Mouse (Mus musculus) spleen, embryonic (tissue): ENCODE measurements around the gene Ciita.

ENCODE experiments used
- CTCF ChIA-PET: fragments of 350-600 bp; sonication (Branson Sonifier 250); formaldehyde crosslinking; loops from one replicate; lab custom pipeline; 2022; lab: Charles Lee

The Ciita gene

GRCm38 (mm10) chr16:10515953-10516572 is 36.2 kb downstream of the Ciita start:
- CTCF ChIA-PET, result interaction anchor here (1.0 to 1.1 kb wide), 2 partner anchors 15 to 19 kb away, joined by 3 read pairs; no protein-coding TSS in a partner anchor

DNA sequence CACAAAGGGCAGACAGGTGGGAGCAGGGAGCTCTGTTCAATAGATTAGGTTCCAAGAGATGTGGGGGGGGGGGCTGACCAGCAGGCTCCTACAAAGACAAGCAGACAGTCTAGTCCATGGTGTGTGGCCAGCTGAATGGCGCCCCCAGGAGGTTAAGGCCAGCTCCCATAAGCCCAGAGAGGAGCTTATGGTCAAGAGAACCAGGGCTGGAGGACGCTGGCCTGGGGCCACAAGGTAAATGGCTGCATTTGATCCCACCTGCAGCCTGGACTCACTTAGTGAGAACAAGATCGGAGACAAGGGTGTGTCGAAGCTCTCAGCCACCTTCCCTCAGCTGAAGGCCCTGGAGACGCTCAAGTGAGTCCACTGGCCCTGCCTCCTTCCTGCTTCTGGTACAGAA is 38.2 kb downstream of the Ciita start:
- CTCF ChIA-PET, result interaction anchor here (0.5 to 1.3 kb wide), 4 partner anchors 21 to 1136 kb away, joined by 3 to 5 read pairs (median 4); no protein-coding TSS in a partner anchor

- CTCF ChIA-PET, result interaction anchor here (1.0 to 1.4 kb wide), 2 partner anchors 18 to 126 kb away, joined by 3 to 4 read pairs; partner anchors contain the start of gene Tekt5
These were observed 41.2 kb downstream of the Ciita start for GRCm38 (mm10) chr16:10520908-10521614.

DNA sequence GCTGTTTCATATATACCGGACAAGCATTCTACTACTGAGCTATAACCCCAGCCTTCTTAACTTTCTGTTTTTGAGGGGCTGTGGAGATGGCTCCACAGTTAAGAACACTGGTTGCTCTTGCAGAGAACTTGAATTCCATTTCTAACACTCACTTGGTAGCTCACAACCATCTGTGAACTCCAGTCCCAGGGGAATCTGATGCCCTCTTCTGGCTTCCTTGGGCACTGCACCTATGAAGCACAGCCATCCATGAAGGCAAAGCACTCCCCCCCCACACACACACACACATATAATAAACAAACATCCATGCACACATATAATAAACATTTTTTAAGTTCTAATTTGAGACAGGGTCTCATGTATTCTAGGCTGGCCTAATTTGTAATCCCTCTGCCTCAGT is 43.0 kb downstream of the Ciita start:
- CTCF ChIA-PET, result interaction anchor here (0.7 to 1.3 kb wide), 7 partner anchors 9 to 105 kb away, joined by 3 to 4 read pairs (median 3); no protein-coding TSS in a partner anchor

DNA sequence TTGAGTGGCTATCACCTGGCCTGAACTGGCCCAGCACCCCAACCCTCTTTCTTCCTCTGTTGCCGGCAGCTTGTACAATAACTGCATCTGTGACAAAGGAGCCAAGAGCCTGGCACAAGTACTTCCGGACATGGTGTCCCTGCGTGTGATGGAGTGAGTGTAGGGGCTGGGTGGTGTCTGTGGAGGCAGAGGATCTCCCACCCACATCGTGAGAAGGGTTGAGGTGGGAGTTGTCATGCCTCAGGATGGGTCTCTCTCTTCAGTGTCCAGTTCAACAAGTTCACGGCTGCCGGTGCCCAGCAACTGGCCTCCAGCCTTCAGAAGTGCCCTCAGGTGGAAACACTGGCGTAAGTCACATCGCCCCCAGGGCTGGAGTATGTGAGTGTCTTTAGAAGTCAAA is 43.8 kb downstream of the Ciita start:
- CTCF ChIA-PET, result interaction anchor here (1.0 to 1.3 kb wide), 2 partner anchors 22 to 60 kb away, joined by 3 read pairs; no protein-coding TSS in a partner anchor

- CTCF ChIA-PET, result no interaction called here
These were observed 45.2 kb downstream of the Ciita start for GRCm38 (mm10) chr16:10524866-10525609.

GRCm38 (mm10) chr16:10525610-10525980 is 45.7 kb downstream of the Ciita start:
- CTCF ChIA-PET, result no interaction called here

DNA sequence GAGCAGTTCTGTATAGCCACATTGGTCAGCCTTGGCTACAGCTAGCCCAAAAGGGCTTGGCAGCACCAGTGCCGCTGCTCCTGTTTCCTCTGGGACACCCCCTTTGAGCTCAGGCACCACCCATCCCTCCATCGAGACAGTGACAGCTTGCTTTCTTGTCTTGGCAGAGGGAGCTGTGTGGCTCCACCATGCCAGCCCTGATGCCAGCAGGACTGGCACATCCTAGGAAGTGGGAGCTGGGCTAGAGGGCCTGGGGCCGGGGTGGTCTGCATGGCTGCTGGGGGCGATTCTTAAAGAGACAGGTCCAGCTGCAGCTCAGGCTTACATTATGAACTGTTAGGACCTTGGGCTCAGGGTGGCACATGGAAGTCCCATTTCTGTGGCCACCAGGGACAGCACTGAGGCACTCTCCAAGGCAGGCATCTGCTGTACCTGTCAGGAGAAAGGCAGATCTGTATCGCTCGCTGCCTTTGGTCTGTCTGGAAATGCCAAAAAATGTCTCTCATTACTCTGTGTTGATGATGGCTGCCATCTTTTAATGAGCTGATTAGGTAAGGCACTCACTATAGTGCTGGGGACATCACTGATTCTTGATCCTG is 47.3 kb downstream of the Ciita start:
- CTCF ChIA-PET, result interaction anchor here (0.5 kb wide), 1 partner anchor 247 kb away, joined by 11 read pairs; no protein-coding TSS in a partner anchor

- CTCF ChIA-PET, result no interaction called here
These were observed 48.5 kb downstream of the Ciita start for GRCm38 (mm10) chr16:10528382-10528781.

- CTCF ChIA-PET, result no interaction called here
These were observed 50.3 kb downstream of the Ciita start for GRCm38 (mm10) chr16:10530179-10530578.

- CTCF ChIA-PET, result interaction anchor here (0.7 kb wide), 1 partner anchor 152 kb away, joined by 7 read pairs; no protein-coding TSS in a partner anchor
These were observed 53.9 kb downstream of the Ciita start for GRCm38 (mm10) chr16:10533781-10534180.

- CTCF ChIA-PET, result interaction anchor here (1.0 kb wide), 1 partner anchor 18 kb away, joined by 3 read pairs; no protein-coding TSS in a partner anchor
These were observed 54.7 kb downstream of the Ciita start for GRCm38 (mm10) chr16:10534567-10534966.

GRCm38 (mm10) chr16:10536323-10536722 is 56.5 kb downstream of the Ciita start:
- CTCF ChIA-PET, result interaction anchor here (0.5 to 0.7 kb wide), 2 partner anchors 14 to 24 kb away, joined by 6 to 13 read pairs; no protein-coding TSS in a partner anchor

DNA sequence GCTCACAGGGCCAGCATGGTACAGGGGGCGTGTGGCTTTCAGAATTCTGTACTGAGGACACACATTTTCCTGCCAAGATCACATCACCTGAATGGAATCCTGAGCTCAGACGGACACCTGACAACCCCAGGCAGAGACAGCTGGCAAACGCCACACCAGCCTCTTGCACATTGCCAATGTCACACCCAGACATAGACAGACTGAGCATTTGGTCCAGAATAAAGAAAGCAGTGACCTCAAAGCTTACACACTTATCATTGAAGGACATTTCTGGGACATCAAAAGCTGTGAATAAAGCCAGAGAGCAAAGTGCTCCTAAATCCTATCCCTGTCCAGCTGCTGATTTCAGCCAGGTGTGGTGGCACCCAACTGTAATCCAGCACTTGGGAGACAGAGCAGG is 57.1 kb downstream of the Ciita start:
- CTCF ChIA-PET, result interaction anchor here (0.5 kb wide), 1 partner anchor 15 kb away, joined by 6 read pairs; no protein-coding TSS in a partner anchor

DNA sequence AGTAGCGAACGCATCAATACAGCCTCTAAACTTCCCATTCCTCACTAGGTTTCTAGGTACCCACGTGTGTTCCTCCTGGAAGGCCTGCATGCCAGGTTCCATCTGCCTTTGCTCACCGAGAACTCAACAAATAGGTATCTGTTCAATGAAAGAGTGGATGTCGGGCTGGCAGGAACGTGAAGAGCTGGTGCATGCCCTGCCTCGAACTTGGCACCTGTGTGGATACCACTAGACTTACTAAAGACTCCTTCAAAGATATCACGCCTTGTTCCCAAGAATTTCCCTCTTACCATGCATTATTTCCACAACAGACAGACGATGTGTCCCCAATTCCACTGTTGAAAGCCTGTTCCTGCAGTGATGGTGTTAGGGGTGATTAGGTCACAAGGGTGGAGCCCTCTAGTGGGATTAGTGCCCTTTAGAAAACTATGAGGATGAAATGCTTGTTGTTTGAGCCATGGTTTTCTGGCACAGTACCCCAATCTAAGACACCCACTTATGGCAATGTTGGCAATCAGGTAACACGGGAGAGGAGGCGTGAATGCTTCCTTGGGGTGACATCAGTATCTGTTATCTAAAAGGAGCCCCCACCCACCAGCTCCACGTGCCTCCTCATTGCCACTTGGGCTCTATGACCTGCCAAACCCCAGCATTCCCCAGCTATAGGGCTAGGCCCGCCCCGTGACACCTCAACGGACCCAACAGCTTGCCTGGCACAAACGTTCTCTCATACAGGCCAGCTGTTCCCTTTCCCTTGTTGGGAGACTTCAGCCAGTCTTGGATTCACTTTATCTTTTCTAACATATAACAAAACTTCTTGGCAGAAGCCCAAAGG is 61.1 kb downstream of the Ciita start:
- CTCF ChIA-PET, result interaction anchor here (0.6 kb wide), 1 partner anchor 40 kb away, joined by 4 read pairs; no protein-coding TSS in a partner anchor

- CTCF ChIA-PET, result no interaction called here
These were observed 61.7 kb downstream of the Ciita start for GRCm38 (mm10) chr16:10541598-10541930.

DNA sequence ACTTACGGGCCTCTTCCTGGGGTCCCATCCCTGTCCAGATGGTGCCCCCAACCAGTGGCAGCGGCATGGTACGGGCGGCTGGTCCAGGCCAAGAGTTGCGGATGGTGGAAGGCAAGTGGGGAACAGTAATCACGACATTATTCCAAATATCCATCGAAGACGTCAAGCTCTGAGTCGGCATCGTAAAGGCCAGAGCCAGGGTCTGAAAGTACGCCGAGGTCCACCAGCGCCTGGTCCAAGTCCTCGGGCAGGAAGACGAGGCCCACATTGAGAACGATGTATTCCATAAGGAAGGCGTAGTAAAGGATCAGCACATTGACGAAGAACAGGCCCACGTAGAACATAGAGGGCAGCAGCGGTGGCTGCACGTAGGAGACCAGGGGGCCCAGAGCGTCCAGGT is 62.4 kb downstream of the Ciita start:
- CTCF ChIA-PET, result no interaction called here

- CTCF ChIA-PET, result no interaction called here
These were observed 63.0 kb downstream of the Ciita start, which contains the start of gene Dexi for GRCm38 (mm10) chr16:10542698-10543365. Gene Dexi (minus strand): TSS chr16:10543054.

DNA sequence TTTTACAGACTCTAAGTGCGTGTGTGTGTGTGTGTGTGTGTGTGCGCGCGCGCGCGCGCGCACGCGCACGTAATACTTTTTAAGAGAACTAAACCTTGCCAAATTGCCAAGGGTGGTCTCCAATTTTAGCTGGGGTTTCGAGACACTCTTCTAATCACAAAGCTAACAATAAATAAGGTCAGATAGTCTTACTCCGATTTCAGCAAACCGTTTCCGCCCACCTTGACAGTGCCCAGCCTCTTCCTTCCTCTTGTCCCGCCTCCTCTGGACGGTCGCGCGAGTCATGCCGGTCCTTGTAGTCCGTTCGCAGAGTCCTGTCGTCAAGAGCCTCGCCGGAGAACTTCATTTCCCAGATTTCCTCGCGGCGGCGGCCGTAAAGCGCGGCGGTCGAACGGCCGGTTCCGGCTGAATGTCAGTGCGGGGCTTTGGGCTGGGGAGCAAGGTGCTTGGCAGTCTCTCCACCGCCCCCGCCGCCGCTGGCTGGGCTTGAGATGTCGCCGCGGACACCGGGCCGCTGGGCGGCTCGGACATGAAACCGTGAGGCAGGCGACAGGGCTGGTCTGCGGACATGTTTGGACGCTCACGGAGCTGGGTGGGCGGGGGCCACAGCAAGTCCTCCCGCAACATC is 65.2 kb downstream of the Ciita start, which contains the start of gene Clec16a:
Gene Clec16a (plus strand): TSS at position 345 of the 628 bp plus-strand sequence.
- CTCF ChIA-PET, result no interaction called here
